Mouse (Mus musculus) brain, embryonic 14.5 days (tissue): Measurements from ENCODE around the gene Gm44790.

Source experiments
- CTCF ChIP-seq: fragments of 200-500 bp; IDR thresholded peaks from 2 replicates; pipeline ENCODE4 v1.5.1; 2012; ENCODE audit warnings: inconsistent platforms, mild to moderate bottlenecking, moderate library complexity, borderline replicate concordance; ENCODE audit not compliant: insufficient read depth, insufficient read length; ENCODE audit errors: extremely low read depth
- POLR2A ChIP-seq: fragments of 200-500 bp; IDR thresholded peaks from 2 replicates; pipeline ENCODE4 v1.6.1; 2012; ENCODE audit warnings: mild to moderate bottlenecking, inconsistent platforms, borderline replicate concordance; ENCODE audit not compliant: poor library complexity, insufficient read depth, insufficient read length, severe bottlenecking; ENCODE audit errors: extremely low read depth

- TF ChIP-seq POLR2A (no peak), CTCF (no peak)
These were observed 68.3 kb downstream of the Gm44790 start for GRCm38 (mm10) chr6:86494767-86495166.
